Mouse (Mus musculus) T-helper 17 cell (primary cell): ENCODE results near the gene Hhex.

Experiments used
- in situ Hi-C, 2 experiments: fragments of 300-600 bp; cut with MboI, MseI; formaldehyde crosslinking; loops; 1 replicate in 1 of 2; 2 replicates in 1 of 2; pipeline ENCODE4 v1.15.1; 2025; ENCODE audit warnings: high pct_unique_total_duplicates in 2 of 2

Gene Hhex

GRCm38 (mm10) chr19:37448212-37448611 is 13.6 kb downstream of the Hhex start:
- in situ Hi-C loops = no loop called here

- in situ Hi-C loops = no loop called here
Measured at GRCm38 (mm10) chr19:37449246-37449645, 14.6 kb downstream of the Hhex start.

GRCm38 (mm10) chr19:37455528-37455927 is 20.9 kb downstream of the Hhex start:
- in situ Hi-C loops = no loop called here

- in situ Hi-C loops = no loop called here
Measured at GRCm38 (mm10) chr19:37455961-37456360, 21.4 kb downstream of the Hhex start.

GRCm38 (mm10) chr19:37458013-37458412 is 23.4 kb downstream of the Hhex start:
- in situ Hi-C loops = no loop called here

GRCm38 (mm10) chr19:37466403-37466802 is 31.8 kb downstream of the Hhex start:
- in situ Hi-C loops = no loop called here

- in situ Hi-C loops = no loop called here
Measured at GRCm38 (mm10) chr19:37466978-37467377, 32.4 kb downstream of the Hhex start.

- in situ Hi-C loops = no loop called here
Measured at GRCm38 (mm10) chr19:37468841-37469566, 34.4 kb downstream of the Hhex start.

- in situ Hi-C loops = no loop called here
Measured at GRCm38 (mm10) chr19:37471680-37472079, 37.1 kb downstream of the Hhex start.

GRCm38 (mm10) chr19:37472589-37472988 is 38.0 kb downstream of the Hhex start:
- in situ Hi-C loops = no loop called here

GRCm38 (mm10) chr19:37481704-37482103 is 47.1 kb downstream of the Hhex start:
- in situ Hi-C loops = no loop called here

GRCm38 (mm10) chr19:37482556-37483187 is 48.1 kb downstream of the Hhex start:
- in situ Hi-C loops = no loop called here

GRCm38 (mm10) chr19:37484787-37485186 is 50.2 kb downstream of the Hhex start:
- in situ Hi-C loops = no loop called here

- in situ Hi-C loops = no loop called here
Measured at GRCm38 (mm10) chr19:37486801-37487200, 52.2 kb downstream of the Hhex start.

- in situ Hi-C loops = no loop called here
Measured at GRCm38 (mm10) chr19:37487811-37488475, 53.3 kb downstream of the Hhex start.

GRCm38 (mm10) chr19:37488608-37489262 is 54.1 kb downstream of the Hhex start:
- in situ Hi-C loops = no loop called here
